Mouse (Mus musculus): ENCODE measurements around the gene Npy2r. TPM values are rescaled to one million over a fixed set of nuclear protein-coding genes. Genes with fewer than 3 reads are reported as not detected.

Gene Npy2r
- polyA plus RNA-seq, 1 experiment from 2014 or later, result 1.6 TPM

Other genes with a start within 250 kb of the Npy2r start
- gene Map9, start 190.0 kb downstream of the Npy2r start, polyA plus RNA-seq (2015; fragmentation: Nextera tagmentation; extraction: Ambion mirVana), result 146 and 148 TPM in 2 replicates